Mouse (Mus musculus) testis, postnatal 14 days (tissue): Measurements from ENCODE around the gene Idh3g.

Source experiments
- DNase-seq: peaks from one replicate; pipeline ENCODE4 v3.0.0; 2021; ENCODE audit warnings: low spot score

Gene Idh3g

DNA sequence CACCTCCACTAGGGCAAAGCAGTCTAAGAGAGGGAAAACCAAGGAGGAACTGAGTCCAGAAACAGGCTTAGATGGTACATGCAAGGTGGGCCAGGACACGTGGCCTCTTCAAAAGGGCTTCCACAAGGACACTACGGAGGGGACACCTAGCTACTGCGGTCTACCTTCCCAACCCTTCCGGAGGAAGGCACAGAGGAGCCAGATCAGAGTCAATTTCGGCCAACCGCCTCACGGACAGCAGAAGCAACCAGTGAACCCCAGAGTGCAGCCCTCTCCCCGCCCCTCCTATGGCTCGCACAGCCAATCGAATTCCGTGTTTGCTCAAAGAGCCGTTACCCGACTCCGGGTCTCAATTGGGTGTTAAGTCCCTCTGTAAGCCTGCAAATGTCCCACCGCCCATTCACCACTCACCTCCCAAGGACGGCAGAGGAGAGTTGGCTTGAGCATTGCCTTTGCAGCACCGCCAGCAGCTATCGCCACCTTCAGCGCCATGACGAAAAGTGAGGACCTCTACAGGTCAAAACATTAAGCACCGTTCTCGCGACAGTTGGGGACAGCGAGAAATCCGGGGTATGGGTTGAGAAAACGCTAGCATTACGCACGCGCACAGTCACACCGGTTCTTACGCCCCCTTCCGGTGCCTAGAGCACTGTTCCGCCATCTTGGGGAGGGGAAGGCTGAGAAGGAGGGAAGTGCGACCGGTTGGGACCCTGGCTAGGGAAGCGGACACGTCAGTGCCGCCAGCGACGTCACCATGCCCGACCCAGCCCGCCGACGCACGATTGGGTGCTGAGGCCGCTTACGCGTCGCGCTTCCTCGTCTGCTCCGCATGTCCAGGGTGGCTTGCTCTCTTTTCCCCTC is at the start of gene Idh3g, which contains the start of gene Ssr4:
Gene Idh3g (minus strand): TSS at position 534 of the 861 bp plus-strand sequence.
Gene Ssr4 (plus strand): TSS at position 665 of the 861 bp plus-strand sequence.
- DNase-seq: peak; percentile 90

DNA sequence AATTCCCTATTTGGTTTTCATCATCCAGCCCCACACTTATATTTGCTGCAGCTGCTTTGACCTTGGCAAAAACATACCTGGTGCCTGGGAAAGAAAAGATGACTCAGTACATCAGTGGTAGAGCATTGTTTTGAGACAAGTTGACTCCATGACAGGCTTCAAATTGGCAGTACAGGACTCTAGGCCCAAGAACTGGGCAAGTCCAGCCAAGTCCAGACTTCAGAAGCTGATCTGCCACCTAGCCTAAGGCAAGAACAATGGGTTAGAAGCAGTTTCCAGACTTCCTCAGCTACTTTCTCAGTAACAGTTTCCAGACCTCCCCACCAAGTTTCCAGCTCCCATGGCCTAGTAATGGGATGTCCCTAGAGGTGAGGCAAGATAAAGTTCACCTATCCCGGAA is 49.0 kb upstream of the Idh3g start:
- no peak for DNase-seq

DNA sequence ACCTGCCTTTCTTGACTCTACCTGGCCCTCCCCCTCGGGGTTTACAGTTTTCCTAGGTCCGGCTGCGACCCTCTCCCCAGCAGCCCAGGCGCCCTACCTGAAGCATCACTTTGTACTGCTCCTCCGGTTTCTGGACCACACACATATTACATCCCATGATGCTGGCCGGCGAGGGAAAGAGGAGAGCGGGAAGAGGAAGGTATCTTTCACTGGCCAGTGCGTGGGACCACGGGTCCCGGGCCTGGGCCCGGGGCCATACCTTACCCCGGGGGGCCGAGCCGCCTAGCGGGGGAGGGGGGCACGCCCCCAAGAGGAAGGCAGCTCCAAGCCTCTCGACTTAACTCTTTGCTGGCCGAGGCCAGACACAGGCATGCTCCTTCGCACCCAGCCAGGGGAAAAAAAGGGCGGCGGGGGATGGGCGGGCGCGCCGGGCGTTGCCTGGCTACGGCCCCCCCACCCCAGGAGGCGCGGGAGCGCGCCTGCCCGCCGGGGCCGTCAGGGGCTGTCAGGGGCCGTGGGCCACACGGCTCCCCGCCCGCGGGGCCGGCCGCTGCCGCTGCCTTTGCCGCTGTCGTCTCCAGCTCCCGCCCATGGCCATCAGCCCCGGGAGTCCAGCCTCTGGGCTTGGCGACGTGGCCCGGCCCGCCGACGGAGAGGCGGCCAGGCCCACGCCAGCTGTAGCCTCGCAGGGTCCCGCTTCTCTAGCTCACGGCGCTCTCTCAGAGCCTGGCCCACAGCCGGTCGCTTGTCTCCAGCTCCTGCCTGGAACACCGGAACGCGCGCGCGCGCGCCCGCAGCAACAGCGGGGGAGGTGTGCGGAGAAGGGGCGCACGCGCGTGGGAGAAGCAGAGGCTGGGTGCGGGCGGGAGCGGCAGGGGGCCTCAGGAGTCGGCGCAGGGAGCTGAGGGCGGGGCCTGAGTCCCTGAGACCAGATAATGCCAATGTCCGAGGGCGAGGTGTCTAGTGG is 37.8 kb upstream of the Idh3g start, which contains the start of gene Pdzd4:
Gene Pdzd4 (minus strand): TSS at position 785 of the 967 bp plus-strand sequence.
- DNase-seq: peak; percentile 54

DNA sequence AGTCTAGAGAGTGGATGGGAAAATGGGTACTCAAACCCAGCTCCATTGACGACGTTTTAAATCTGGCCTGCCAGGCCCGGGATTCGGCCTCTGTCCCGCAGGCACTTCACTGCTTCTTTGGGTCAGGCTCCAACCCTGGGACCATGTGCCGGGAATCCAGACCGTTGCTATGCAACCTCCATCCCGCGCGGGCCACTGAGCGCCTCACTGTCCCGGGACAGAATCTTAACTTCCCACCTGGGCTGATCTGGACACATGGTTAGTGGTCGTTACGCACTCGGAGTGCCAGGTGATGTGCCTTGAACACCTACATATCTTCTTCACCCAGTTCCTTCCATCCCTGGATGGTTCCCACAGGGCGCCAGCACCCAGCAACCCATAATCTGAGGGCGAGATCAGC is 37.0 kb upstream of the Idh3g start:
- DNase-seq: peak; percentile 4

DNA sequence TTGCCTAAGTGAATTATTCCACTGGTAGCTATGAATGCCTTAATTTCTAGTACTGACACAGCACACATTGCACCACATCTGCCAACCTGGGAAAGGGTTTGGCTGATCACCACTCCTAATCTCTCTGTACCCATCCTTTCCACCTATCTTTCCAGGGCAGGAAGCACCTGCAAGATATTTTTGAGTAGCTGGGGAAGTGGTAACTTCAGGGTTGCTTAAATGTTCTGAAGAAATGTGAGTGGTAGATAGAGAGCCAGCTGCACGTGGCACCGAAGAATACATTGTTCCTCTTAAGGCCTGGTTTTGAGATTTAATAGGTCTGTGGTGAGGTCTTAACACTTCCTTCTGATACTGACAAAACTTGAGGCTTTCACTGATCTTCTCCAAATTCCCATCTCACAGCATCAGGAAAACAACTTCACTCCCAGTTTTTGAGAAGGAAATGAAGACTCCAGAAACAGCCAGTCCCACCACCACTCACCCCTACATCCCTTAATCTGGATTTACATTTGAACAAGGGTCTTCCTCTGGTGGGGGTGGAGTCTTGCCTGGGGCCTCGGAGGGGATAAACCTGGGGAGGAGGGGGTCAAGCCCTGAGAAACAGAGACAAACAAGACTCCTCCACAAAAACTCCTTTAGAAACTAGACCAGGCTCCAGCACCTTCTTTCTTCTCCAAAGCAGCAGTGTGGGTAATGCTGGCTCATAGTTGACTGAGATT is 30.1 kb upstream of the Idh3g start:
- no peak for DNase-seq

DNA sequence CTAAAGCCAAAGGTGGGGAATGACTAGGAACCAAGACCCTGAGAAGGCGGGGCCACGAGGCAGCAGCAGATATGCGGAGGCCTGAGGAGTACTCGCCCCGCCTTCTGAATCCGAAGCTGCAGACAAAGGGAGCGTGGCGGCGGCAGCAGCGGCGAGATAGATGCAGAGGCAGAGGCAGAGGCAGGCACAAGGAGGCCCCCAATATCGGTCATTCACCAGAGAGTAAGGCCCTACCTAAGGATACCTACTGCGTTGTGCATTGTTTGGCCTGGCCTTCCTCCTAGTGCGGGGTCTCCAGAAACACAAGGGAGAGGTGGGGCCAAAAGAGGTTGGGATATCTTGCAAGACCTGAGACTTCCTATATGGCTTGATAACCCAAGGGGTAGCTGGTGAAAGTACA is 28.4 kb upstream of the Idh3g start:
- DNase-seq: no peak

DNA sequence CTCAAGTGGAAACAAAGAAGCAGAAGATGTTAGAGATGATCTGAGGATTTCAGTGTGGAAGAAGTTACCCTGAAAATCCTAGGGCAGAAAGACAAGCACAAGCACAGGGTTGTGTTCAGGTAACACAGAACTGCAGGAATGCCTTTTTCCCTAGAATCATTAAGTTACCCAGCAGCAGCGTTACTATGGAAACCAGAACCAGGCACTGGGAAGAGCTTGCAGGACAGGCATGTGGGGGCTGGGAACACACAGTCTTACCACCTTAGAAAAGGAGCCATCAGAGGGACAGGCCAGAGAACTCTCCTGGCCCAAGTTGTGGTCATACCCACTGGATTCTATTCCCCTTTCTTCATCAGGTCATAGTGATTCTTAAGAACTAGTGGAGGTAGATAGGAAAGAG is 19.1 kb upstream of the Idh3g start:
- no peak for DNase-seq

DNA sequence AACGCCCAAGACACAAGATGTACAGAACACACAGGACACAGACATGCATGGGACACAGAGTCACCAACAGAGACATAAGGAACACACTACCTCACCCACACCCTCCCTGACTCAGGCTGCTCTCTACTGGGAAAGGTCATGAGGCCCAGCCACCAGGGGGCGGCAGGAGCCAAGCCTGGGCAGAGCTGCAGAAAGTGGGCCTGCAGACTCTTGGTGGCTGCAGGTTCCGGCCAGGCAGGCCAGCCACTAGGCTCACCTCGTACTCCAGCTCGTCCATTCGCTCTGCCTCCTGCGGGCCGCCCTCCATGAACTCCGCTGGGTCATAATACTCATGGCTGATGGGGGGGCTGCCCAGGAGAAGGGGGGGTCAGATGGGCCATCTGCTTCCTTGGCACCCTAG is 11.8 kb upstream of the Idh3g start:
- no peak for DNase-seq

DNA sequence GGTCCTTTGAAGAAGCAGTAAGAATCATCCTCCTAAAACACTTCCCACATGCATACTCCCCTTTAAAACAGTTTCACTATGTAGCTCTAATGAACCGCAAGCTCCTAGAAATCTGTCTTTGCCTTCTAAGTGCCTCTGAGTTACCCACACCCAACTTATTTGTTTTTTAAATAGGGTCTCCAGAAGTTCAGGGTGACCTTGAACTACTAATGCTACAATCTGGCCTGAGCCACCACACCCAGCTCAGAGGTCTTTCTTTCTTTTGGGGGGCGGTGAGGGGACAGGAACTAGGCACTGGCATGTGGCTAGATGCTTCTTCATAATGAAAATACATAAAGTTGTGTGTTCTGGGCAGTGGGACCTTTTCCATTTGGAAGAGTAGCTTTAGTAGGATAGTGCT is 10.8 kb upstream of the Idh3g start:
- no peak for DNase-seq

DNA sequence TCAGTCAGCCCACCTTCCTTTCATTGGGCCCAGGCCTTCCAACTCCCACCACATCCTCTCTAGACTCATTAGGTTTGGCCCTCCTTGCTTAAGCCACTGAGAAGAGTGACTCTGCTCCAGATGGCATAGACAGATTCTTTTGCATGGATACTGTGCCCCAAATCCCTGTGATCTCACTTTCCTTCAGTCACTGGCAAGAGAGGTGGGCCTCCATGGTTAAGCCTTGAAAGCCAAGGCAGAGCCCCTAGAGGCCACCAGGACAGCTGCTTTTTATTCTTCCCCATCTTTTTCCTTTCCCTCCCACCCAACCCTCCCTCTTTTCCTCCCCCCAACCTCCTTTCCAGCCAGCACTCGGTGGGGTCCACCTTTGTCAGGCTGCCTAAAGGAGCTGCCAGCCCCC is 6.8 kb upstream of the Idh3g start:
- DNase-seq: no peak

DNA sequence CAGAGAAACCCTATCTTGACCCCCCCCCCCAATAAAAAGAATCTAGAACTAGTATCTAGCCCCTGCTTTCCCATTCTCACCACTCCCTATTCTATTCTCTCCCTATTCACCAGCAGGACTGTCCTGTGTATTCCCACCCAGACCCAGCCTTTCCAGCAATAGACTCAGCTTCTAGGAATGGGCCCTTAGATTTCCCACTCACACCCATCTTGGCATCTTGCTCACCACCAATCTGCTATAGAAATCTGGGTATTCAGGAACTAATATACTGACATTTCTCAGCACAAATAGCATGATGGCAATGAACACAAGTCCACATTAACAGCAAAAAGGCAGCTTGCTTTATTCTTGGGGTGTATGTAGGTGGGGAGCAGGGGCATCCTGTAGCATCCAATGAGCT is 6.3 kb upstream of the Idh3g start:
- no peak for DNase-seq

DNA sequence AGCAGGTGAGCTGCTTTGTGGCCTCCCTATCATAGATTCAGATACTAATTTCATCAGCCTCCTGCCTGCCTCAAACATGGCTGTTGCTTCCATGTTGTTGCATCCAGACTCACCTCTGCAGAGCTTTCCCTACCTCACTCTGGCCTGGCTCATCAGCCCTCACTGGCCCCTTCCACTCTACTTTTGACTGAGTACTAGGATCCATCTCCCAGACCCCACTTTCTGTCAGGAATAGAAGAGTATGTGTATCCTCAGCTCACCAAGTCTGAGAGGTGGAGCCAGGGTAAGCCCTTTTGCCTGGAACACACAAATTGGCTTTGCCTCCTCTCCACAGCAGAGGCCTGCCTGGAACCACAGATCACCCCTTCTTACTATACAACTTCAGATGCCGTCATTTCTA is 1.8 kb upstream of the Idh3g start:
- no peak for DNase-seq

DNA sequence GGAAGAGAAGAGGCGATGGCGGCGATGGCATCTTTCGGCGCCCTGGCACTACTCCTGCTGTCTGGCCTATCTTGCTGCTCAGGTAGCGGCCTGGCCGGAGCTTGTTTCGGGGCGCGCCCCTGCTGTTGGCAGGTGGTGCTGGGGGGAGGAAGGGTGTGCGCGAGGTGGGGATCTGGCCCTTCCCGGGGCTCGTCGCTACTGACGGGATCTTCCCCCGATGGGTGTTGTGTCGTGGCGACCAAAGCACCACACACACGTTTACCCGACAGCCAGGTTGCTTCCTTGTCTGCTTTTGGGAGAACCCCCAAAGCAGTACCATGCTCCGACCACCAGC is 495 bp upstream of the Idh3g start:
- no peak for DNase-seq

DNA sequence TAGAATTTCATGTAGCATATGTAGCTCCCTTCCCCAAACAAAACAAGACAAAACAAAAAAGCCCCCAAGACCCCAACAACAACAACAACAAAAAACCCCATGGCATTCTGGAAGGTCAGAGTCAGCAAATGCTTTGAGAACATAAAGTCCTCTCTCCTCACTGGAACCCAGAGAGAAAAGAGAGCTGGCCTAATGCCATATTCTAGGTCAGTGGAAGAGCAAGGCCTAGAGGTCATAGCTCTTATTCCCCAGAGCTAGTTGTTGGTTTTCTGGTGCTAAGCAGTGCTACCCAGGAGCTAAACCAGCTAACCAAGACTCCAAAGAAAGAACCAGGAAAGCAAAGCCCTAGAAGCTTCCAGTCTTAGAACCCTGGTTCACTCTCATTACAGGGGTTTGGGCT is 1.0 kb downstream of the Idh3g start:
- DNase-seq: no peak

DNA sequence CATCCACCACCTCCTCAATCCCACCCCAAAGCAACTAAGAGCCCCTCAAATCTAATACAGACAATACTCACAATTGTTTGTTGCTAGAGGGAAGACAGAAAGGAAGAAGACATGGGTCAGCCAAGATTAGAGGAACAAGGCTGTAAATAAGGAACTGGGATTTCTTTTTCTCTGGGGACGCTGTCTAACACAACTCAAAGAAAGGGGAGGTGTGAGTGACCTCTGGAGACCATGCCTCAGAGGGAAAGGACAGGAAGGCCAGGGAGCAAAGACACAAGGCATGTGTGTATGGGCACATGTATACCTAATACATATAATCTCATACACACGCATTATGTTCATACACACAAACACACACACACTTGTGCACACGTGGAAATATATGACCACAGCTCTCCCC is 4.5 kb downstream of the Idh3g start:
- no peak for DNase-seq

DNA sequence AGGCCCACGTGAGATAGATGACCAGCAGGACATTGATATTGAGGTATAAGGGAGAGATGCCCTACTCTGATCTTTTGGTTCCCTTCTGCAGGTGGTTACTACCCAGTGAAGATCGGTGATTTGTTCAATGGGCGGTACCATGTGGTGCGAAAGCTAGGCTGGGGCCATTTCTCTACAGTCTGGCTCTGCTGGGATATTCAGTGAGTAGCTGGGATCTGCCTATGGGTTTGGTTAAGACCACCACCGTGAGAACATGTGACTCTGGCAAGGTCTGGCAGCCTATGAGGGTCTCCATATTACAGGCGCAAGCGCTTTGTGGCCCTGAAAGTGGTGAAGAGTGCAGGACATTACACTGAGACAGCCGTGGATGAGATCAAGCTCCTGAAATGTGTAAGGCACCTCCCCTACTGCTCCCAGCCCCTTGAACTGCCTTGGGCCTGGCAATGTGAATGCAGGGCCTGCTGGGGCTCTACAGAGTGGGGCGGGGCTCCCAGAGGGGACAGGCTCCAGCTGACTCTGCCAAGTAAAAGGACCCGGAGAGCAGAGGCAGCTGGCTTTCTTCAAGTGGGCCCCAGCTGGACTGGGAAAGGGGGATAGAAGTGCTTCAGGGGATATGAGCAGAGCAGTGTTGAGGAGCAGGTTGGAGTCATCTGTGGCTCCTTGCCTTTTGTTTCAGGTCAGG is 11.8 kb downstream of the Idh3g start:
- DNase-seq: no peak

DNA sequence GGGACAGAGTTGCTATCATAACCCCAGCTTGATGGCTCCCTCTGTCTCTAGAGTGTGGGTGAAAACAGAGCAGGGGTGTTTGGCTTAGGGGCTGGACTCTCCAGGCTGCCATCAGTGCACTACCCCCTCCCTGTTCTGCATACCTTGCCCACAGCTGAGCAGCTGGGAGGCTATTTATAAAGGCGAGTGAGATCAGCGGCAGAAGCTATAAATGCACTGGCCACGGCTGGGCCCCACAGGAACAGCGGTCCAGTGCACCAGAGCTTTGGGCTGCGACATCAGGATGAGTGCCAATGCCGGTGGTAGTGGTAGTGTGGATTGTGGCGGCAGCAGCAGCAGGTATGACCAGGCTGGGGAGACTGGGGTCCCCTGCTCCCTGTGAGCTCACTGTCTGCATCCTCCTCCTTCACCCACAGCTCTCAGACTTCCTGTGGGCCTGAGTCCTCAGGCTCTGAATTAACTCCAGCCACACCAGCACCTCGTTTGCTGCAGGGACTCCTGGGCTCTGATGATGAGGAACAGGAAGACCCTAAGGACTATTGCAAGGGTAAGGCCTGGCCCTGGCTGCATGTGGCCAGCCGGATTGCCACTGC is 12.4 kb downstream of the Idh3g start, which contains the start of gene Srpk3:
Gene Srpk3 (plus strand): TSS at position 238 of the 593 bp plus-strand sequence.
- no peak for DNase-seq

DNA sequence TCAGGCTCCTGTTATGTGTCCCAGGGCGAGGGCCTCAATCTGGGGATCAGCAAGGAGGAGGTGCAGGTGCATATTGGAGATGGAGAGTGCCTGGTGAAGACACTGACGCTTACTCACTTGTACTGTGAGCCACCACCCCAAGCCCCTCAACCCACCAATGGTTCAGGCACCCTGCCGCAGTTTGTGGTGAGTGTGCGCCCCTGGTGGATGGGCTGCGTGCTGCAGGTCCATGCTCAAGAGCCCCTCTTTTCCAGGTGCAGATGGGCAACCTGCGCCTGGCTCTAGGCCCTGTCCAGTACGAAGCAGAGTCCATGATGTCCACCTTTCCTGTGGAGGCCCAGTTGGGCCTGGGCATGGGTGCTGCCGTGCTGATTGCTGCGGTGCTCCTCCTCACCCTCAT is 19.4 kb downstream of the Idh3g start:
- DNase-seq: no peak

DNA sequence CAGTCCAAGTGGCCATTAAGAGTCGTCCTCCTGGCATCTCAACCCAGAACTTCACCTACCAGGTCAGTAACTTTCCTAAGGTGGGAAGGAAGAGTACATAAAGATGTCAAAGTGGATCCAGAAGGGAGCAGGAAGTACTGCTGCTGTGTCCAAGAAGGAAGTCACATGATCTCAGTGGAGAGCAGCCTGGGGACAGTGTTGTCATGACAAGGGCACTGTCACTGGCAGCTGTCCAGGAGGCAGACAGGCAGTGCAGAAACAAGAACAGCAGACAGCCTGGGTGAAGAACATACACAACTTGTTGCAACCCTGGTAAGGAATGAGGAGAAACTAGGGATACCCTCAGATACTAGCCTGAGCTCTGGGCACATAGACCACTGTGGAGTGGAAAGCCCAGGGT is 21.4 kb downstream of the Idh3g start:
- no peak for DNase-seq

DNA sequence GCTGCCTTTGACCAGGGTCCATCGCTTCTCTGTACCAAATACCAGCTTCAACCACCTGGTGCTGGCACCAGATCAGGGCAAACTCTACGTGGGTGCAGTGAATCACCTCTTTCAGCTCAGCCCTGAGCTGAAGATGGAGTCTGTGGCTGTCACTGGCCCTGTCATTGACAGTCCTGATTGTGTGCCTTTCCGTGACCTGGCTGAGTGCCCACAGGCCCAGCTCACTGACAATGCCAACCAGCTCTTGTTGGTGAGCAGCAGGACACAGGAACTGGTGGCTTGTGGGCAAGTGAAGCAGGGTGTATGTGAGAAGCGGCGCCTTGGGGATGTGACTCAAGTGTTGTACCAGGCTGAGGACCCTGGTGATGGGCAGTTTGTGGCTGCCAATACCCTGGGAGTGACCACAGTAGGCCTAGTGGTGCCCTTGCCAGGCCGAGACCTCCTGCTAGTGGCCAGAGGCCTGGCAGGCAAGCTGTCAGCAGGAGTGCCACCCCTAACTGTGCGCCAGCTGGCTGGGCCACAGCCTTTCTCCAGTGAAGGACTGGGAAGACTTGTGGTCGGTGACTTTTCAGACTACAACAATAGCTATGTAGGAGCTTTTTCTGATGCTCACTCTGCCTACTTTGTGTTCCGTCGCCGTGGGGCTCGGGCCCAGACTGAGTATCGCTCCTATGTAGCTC is 27.9 kb downstream of the Idh3g start:
- DNase-seq: no peak
